Mouse (Mus musculus) embryonic facial prominence, embryonic 14.5 days (tissue): ENCODE measurements at regions not wholly inside any gene's neighbourhood (a gene's known extent, or its start where the extent isn't known, plus 50 kb on each side); places are given as distances from the start of the nearest gene placed in this dataset.

Experiments
- ATAC-seq: fragments of 200-750 bp; cut with Nextera tagmentation; 2 replicates; pipeline ENCODE4 v1.8.0; 2017; ENCODE audit warnings: low read depth, moderate number of reproducible peaks, moderate TSS enrichment
- DNase-seq: peaks from one replicate; pipeline ENCODE4 v3.0.0-alpha.2; 2015; ENCODE audit warnings: low spot score
- H3K27ac ChIP-seq: fragments of 300-500 bp; sonication (generic); replicated peaks from 2 replicates; pipeline ENCODE4 v1.5.1; 2014; ENCODE audit warnings: low read depth, mild to moderate bottlenecking, low read length, moderate library complexity
- H3K27me3 ChIP-seq: fragments of 300-500 bp; sonication (generic); replicated peaks from 2 replicates; pipeline ENCODE4 v1.6.1; 2014; ENCODE audit warnings: low read length; ENCODE audit not compliant: control insufficient read depth, insufficient read depth
- H3K36me3 ChIP-seq: fragments of 300-500 bp; sonication (generic); 2 replicates; pipeline ENCODE4 v1.6.1; 2014; ENCODE audit warnings: low read length, mixed read lengths; ENCODE audit not compliant: control insufficient read depth, insufficient read depth
- H3K4me1 ChIP-seq: fragments of 300-500 bp; sonication (generic); 2 replicates; pipeline ENCODE4 v1.6.1; 2014; ENCODE audit warnings: antibody characterized with exemption, low read length; ENCODE audit not compliant: control insufficient read depth, insufficient read depth
- H3K4me2 ChIP-seq: fragments of 300-500 bp; sonication (generic); 2 replicates; pipeline ENCODE4 v1.6.1; 2014; ENCODE audit warnings: low read depth, mild to moderate bottlenecking, low read length, moderate library complexity, mixed read lengths
- H3K4me3 ChIP-seq: fragments of 300-500 bp; sonication (generic); 2 replicates; pipeline ENCODE4 v1.5.1; 2014; ENCODE audit warnings: low read depth, mild to moderate bottlenecking, low read length
- H3K9ac ChIP-seq: fragments of 300-500 bp; sonication (generic); 2 replicates; pipeline ENCODE4 v1.6.1; 2014; ENCODE audit warnings: low read depth, mild to moderate bottlenecking, low read length, moderate library complexity, mixed read lengths
- H3K9me3 ChIP-seq: fragments of 300-500 bp; sonication (generic); 2 replicates; pipeline ENCODE4 v1.6.1; 2016; ENCODE audit warnings: low read length; ENCODE audit not compliant: control insufficient read depth
- WGBS: fragments of 180-500 bp; shearing (Covaris S2); extraction: QIAGEN DNeasy Blood & Tissue Kit; methylation state at CpG from one replicate; pipeline ENCODE4 v1.1.7; 2014; 5-methylcytosine and 5-hydroxymethylcytosine counted together

DNA sequence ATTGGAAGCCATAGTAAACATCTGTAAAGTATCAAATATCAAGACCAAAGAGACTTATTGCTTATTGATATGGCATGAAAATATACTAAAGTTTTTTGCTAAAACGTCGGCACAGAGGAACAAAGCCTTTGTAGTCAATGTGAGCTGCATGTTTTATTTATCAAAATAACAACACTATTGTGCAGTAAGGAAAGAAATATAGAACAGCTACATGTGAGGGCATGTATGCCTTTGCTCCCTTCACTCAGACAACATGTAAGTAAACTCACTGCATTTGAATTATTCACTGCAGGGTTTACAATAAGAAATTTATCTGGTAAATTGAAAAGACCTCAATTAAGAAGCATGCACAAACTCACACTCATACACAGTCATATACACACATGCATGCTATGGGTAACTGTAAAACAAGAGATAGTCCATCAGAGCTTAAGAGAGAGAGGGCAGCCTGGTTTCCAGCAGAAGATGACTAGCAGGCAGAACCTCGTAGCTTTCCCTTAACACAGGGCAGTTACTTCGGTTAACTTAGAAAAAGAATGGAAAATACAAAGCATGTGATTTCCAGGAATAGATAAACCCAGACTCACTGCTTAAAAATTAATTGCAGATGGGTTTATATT, 182.7 kb downstream of the Gm11146 start:
- DNase-seq = no peak
- no peak for ATAC-seq
- Histone ChIP-seq H3K27me3 (no peaks in the 10 kb centered on the region), H3K27ac (peak overlapping the region; percentile 61), H3K9me3 (no peaks in the 10 kb centered on the region), H3K36me3 (no peaks in the 10 kb centered on the region), H3K4me1 (peaks cover 39% of the 10 kb centered on the region), H3K4me2 (peak overlapping the region; percentile 30), H3K9ac (peak overlapping the region; percentile 41; the same call in 1 of the 2 replicates), H3K4me3 (peak overlapping the region; percentile 15; the same call in 1 of the 2 replicates)
- WGBS = 20% methylated on average over 4 of the region's 4 CpGs

- Histone ChIP-seq H3K4me1 (peaks cover 39% of the 10 kb centered on the region), H3K4me2 (peak overlapping the region; percentile 30; the same call in 1 of the 2 replicates), H3K4me3 (no peak overlapping the region), H3K9ac (no peak overlapping the region), H3K27ac (no peak overlapping the region; the same call in 1 of the 2 replicates), H3K27me3 (no peaks in the 10 kb centered on the region), H3K36me3 (no peaks in the 10 kb centered on the region), H3K9me3 (no peaks in the 10 kb centered on the region)
- DNase-seq = no peak
- 77% methylated on average over 1 of the region's 1 CpGs for WGBS
- no peak for ATAC-seq
Measured at GRCm38 (mm10) chr16:77418486-77418885, 183.4 kb downstream of the Gm11146 start.

GRCm38 (mm10) chr16:77417791-77418190, 184.1 kb downstream of the Gm11146 start:
- Histone ChIP-seq H3K4me3 (no peak overlapping the region), H3K4me2 (peak overlapping the region; percentile 30; the same call in 1 of the 2 replicates), H3K27ac (peak overlapping the region; percentile 54), H3K36me3 (no peaks in the 10 kb centered on the region), H3K9ac (peak overlapping the region; percentile 21; the same call in 1 of the 2 replicates), H3K9me3 (no peaks in the 10 kb centered on the region), H3K4me1 (peaks cover 36% of the 10 kb centered on the region), H3K27me3 (no peaks in the 10 kb centered on the region)
- peak; percentile 87 for DNase-seq
- peak; percentile 28; the same call in 1 of the 2 replicates for ATAC-seq
- 14% methylated on average over 3 of the region's 3 CpGs for WGBS

GRCm38 (mm10) chr16:77414562-77414961, 187.3 kb downstream of the Gm11146 start:
- H3K4me3 ChIP-seq = no peak overlapping the region
- H3K27me3 ChIP-seq = no peaks in the 10 kb centered on the region
- H3K9me3 ChIP-seq = no peaks in the 10 kb centered on the region
- no peak for ATAC-seq
- H3K36me3 ChIP-seq = no peaks in the 10 kb centered on the region
- DNase-seq = no peak
- 18% methylated on average over 1 of the region's 1 CpGs for WGBS
- H3K9ac ChIP-seq = no peak overlapping the region
- H3K4me1 ChIP-seq = peaks cover 14% of the 10 kb centered on the region
- no peak overlapping the region for H3K4me2 ChIP-seq
- no peak overlapping the region for H3K27ac ChIP-seq

- H3K9me3 ChIP-seq = no peaks in the 10 kb centered on the region
- no peak for ATAC-seq
- no peaks in the 10 kb centered on the region for H3K36me3 ChIP-seq
- 89% methylated on average over 7 of the region's 7 CpGs for WGBS
- H3K9ac ChIP-seq = no peak overlapping the region
- peaks cover 16% of the 10 kb centered on the region for H3K4me1 ChIP-seq
- no peak for DNase-seq
- H3K4me3 ChIP-seq = no peak overlapping the region
- no peak overlapping the region for H3K4me2 ChIP-seq
- no peak overlapping the region for H3K27ac ChIP-seq
- H3K27me3 ChIP-seq = no peaks in the 10 kb centered on the region
Measured at GRCm38 (mm10) chr16:77409168-77409567, 192.7 kb downstream of the Gm11146 start.

- H3K36me3 ChIP-seq = no peaks in the 10 kb centered on the region
- H3K4me3 ChIP-seq = no peak overlapping the region
- no peak overlapping the region for H3K27ac ChIP-seq
- no peak overlapping the region for H3K9ac ChIP-seq
- WGBS = 83% methylated on average over 5 of the region's 5 CpGs
- peaks cover 38% of the 10 kb centered on the region for H3K4me1 ChIP-seq
- ATAC-seq = no peak
- no peak for DNase-seq
- H3K27me3 ChIP-seq = no peaks in the 10 kb centered on the region
- H3K4me2 ChIP-seq = no peak overlapping the region
- H3K9me3 ChIP-seq = no peaks in the 10 kb centered on the region
Measured at GRCm38 (mm10) chr16:77406999-77407398, 194.9 kb downstream of the Gm11146 start.

DNA sequence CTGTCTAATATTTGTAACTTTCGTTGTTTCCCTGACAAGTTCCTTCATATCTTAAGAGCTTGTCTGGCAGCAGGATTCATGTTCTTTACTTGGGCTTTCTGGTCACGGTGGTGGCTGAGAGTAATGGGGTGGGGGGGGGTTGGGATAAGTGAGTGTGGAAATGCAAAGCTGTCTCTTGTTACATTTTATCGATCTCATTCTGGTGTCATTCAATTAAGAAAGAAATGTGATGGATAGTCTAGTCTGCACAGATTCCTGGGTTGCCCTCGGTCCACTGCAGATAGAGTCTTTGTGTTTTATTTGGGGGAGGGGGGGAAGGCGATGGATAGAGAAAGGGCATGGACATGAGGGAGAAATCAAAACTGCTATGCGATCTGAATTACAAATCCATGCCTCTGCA, 196.0 kb downstream of the Gm11146 start:
- Histone ChIP-seq H3K4me1 (peaks cover 43% of the 10 kb centered on the region), H3K4me2 (peak overlapping the region; percentile 19; the same call in 1 of the 2 replicates), H3K27ac (no peak overlapping the region), H3K36me3 (no peaks in the 10 kb centered on the region), H3K27me3 (no peaks in the 10 kb centered on the region), H3K9me3 (no peaks in the 10 kb centered on the region), H3K4me3 (no peak overlapping the region), H3K9ac (no peak overlapping the region)
- ATAC-seq (no peak), DNase-seq (no peak)
- WGBS = 45% methylated on average over 6 of the region's 6 CpGs

GRCm38 (mm10) chr16:77405181-77405818, 196.6 kb downstream of the Gm11146 start:
- no peaks in the 10 kb centered on the region for H3K36me3 ChIP-seq
- peak overlapping the region; percentile 64; the same call in 1 of the 2 replicates for H3K27ac ChIP-seq
- H3K4me2 ChIP-seq = peak overlapping the region; percentile 19; the same call in 1 of the 2 replicates
- no peak overlapping the region for H3K4me3 ChIP-seq
- no peaks in the 10 kb centered on the region for H3K9me3 ChIP-seq
- no peaks in the 10 kb centered on the region for H3K27me3 ChIP-seq
- ATAC-seq (peak; percentile 38; the same call in 1 of the 2 replicates), DNase-seq (peak; percentile 84)
- H3K4me1 ChIP-seq = peaks cover 48% of the 10 kb centered on the region
- no peak overlapping the region for H3K9ac ChIP-seq
- 38% methylated on average over 8 of the region's 8 CpGs for WGBS
